Mouse (Mus musculus) midbrain, embryonic 10.5 days (tissue): ENCODE results near the gene Snrpc. TPM values are rescaled to one million over a fixed set of nuclear protein-coding genes. Genes with fewer than 3 reads are reported as not detected.

Experiments used
- DNase-seq: peaks from one replicate; pipeline ENCODE4 v3.0.0-alpha.2; 2017; ENCODE audit warnings: low spot score
- H3K27ac ChIP-seq: fragments of 300-500 bp; sonication (generic); replicated peaks from 2 replicates; pipeline ENCODE4 v1.5.1; 2016; ENCODE audit warnings: mild to moderate bottlenecking
- H3K27me3 ChIP-seq: fragments of 300-500 bp; sonication (generic); 2 replicates; pipeline ENCODE4 v1.6.1; 2016; ENCODE audit warnings: low read depth, mild to moderate bottlenecking; ENCODE audit not compliant: poor library complexity, severe bottlenecking
- H3K36me3 ChIP-seq: fragments of 300-500 bp; sonication (generic); 2 replicates; pipeline ENCODE4 v1.6.1; 2016; ENCODE audit warnings: mild to moderate bottlenecking, moderate library complexity
- H3K4me1 ChIP-seq: fragments of 300-500 bp; sonication (generic); 2 replicates; pipeline ENCODE4 v1.6.1; 2016
- H3K4me3 ChIP-seq: fragments of 300-500 bp; sonication (generic); 2 replicates; pipeline ENCODE4 v1.5.1; 2016; ENCODE audit warnings: mild to moderate bottlenecking, moderate library complexity
- H3K9me3 ChIP-seq: fragments of 300-500 bp; sonication (generic); replicated peaks from 2 replicates; pipeline ENCODE4 v1.6.1; 2016; ENCODE audit warnings: mild to moderate bottlenecking
- WGBS: fragments of 180-500 bp; shearing (Covaris S2); methylation state at CpG from one replicate; pipeline ENCODE4 v1.1.7; 2016; 5-methylcytosine and 5-hydroxymethylcytosine counted together
- polyA plus RNA-seq: library from polyadenylated mRNA; unstranded; fragments of >200 nt; fragmentation: Nextera tagmentation; extraction: Ambion mirVana; gene quantifications from 2 replicates; pipeline ENCODE4 v1.2.1, GENCODE M21; 2016

Snrpc gene
- polyA plus RNA-seq, 1 experiment from 2014 or later, result 447 TPM

GRCm38 (mm10) chr17:27886499-27887210, 48.7 kb downstream of the Snrpc start:
- no peak overlapping the region for H3K27ac ChIP-seq
- 85% methylated on average over 19 of the region's 19 CpGs for WGBS
- H3K4me1 ChIP-seq, result no peaks in the 10 kb centered on the region
- H3K27me3 ChIP-seq, result no peaks in the 10 kb centered on the region
- DNase-seq, result no peak
- peaks cover 89% of the 10 kb centered on the region for H3K36me3 ChIP-seq
- H3K9me3 ChIP-seq, result no peaks in the 10 kb centered on the region
- H3K4me3 ChIP-seq, result no peak overlapping the region

Other genes starting within 250 kb of the Snrpc start
- 90.0 and 109 TPM in 2 replicates for gene Nudt3, start 214.7 kb upstream of the Snrpc start, polyA plus RNA-seq
- gene RPS10-NUDT3, start 202.9 kb upstream of the Snrpc start, polyA plus RNA-seq, result not detected in 2 replicates
- 731 and 876 TPM in 2 replicates for gene Rps10, start 201.5 kb upstream of the Snrpc start, polyA plus RNA-seq
- 3.1 and 3.3 TPM in 2 replicates for gene Pacsin1, start 182.6 kb upstream of the Snrpc start, polyA plus RNA-seq
- 0.16 and 0.25 TPM in 2 replicates for gene Spdef, start 109.2 kb upstream of the Snrpc start, polyA plus RNA-seq
- gene D17Wsu92e, start 17.5 kb upstream of the Snrpc start, polyA plus RNA-seq, result 11.1 and 12.1 TPM in 2 replicates
- gene Uhrf1bp1, start 18.3 kb downstream of the Snrpc start, polyA plus RNA-seq, result 6.3 and 6.6 TPM in 2 replicates
- gene Anks1, start 71.2 kb downstream of the Snrpc start, polyA plus RNA-seq, result 19.3 and 31.9 TPM in 2 replicates
- gene Taf11, start 71.7 kb downstream of the Snrpc start, polyA plus RNA-seq, result 95.5 and 96.3 TPM in 2 replicates
- gene Tcp11, start 242.5 kb downstream of the Snrpc start, polyA plus RNA-seq, result 0.86 and 1.2 TPM in 2 replicates